ENCODE assay signal across 14 mouse cellular contexts in genomic region chr8:13150929-13151328, GRCm38 (mm10).
"Had no signal": no experiment of that assay in that cellular context is flagged by ENCODE, and none has a peak within 500 bp of the region (broad histone marks: within the 10 kb centered on the region; RNA-seq: fewer than 3 reads in every experiment).

No protein-coding gene starts in this region.

- ATAC-seq: intestine, postnatal 0 days had no signal

- H3K9me3 ChIP-seq: limb, embryonic 10.5 days; liver, embryonic 15.5 days; midbrain, embryonic 12.5 days; neural tube, embryonic 15.5 days had no signal

- H3K4me3 ChIP-seq: left cerebral cortex, adult 2 months; limb, embryonic 10.5 days; liver, embryonic 15.5 days; midbrain, embryonic 12.5 days; neural tube, embryonic 15.5 days had no signal

- H3K9ac ChIP-seq: liver, embryonic 15.5 days; midbrain, embryonic 12.5 days; neural tube, embryonic 15.5 days had no signal

- H3K4me1 ChIP-seq: limb, embryonic 10.5 days; liver, embryonic 15.5 days; midbrain, embryonic 12.5 days; neural tube, embryonic 15.5 days had no signal

- H3K27me3 ChIP-seq: liver, embryonic 15.5 days; midbrain, embryonic 12.5 days; neural tube, embryonic 15.5 days had no signal

- H3K4me2 ChIP-seq: liver, embryonic 15.5 days; midbrain, embryonic 12.5 days; neural tube, embryonic 15.5 days had no signal

- H3K27ac ChIP-seq: left cerebral cortex, adult 2 months; limb, embryonic 10.5 days; liver, embryonic 15.5 days; midbrain, embryonic 12.5 days; neural tube, embryonic 15.5 days; stomach, postnatal 0 days had no signal

- DNase-seq: kidney, adult 8-10 months; kidney, postnatal 25 days; lung, adult 2 months; lung, postnatal 10 days; right cerebral cortex, adult 18-20 months; right cerebral cortex, postnatal 25 days; thymus, postnatal 4 days had no signal
